Mouse (Mus musculus): ENCODE results near the gene Glra4. TPM values are rescaled to one million over a fixed set of nuclear protein-coding genes. Genes with fewer than 3 reads are reported as not detected.
A peak's percentile ranks its signal among the peaks of the same experiment; 100 is the strongest.

Glra4 gene
- 0.08 TPM in 1 of 2 replicates, not detected in the other for total RNA-seq (2014; rRNA removed)
- not detected in 2 replicates for polyA plus RNA-seq (2015; fragmentation: Nextera tagmentation; extraction: Ambion mirVana)

DNA sequence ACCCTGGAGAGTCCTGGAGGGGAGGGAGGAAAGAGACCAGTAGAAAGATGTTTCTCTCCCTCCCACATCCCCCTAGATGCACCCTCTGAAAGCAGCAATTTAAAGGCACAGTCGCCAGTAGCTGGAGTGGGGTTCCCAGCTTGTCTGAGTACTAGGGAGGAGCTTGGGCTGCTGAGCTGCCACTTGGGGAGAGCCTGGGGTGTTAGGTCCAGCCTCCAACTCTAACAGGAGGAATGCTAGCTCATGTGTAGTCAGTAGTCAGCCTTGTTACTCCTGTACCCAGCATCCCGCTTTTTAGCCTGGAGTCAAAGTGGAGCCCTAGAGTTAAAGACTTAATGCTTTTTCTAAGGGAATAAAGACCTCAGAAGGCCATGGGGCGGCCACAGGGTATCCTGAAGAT is at the start of gene Glra4:
Gene Glra4, minus strand, starts transcription at position 101 of the 400 bp plus-strand sequence.
- ATAC-seq: no peak
- no peak within 1 kb of the TSS for H3K4me2 ChIP-seq (ENCODE audit: low read depth)
- H3K9ac ChIP-seq: no peak within 1 kb of the TSS
- WGBS: 76% methylated on average over 3 of the region's 3 CpGs
- H3K9me3 ChIP-seq (ENCODE audit: low read length): no peaks in the 10 kb centered on the region
- TF ChIP-seq CTCF (IDR thresholded peaks at IDR 0.05; ENCODE audit: low read depth): no peak
- DNase-seq: no peak
- no peaks in the 10 kb centered on the region for H3K27me3 ChIP-seq (ENCODE audit: insufficient read depth, low read length)
- H3K4me3 ChIP-seq (ENCODE audit: low read depth, low read length): no peak within 1 kb of the TSS
- no peaks in the 10 kb centered on the region for H3K4me1 ChIP-seq (ENCODE audit: insufficient read depth)
- H3K27ac ChIP-seq (ENCODE audit: low read depth, low read length): no peak within 1 kb of the TSS
- H3K36me3 ChIP-seq (ENCODE audit: insufficient read depth): no peaks in the 10 kb centered on the region

DNA sequence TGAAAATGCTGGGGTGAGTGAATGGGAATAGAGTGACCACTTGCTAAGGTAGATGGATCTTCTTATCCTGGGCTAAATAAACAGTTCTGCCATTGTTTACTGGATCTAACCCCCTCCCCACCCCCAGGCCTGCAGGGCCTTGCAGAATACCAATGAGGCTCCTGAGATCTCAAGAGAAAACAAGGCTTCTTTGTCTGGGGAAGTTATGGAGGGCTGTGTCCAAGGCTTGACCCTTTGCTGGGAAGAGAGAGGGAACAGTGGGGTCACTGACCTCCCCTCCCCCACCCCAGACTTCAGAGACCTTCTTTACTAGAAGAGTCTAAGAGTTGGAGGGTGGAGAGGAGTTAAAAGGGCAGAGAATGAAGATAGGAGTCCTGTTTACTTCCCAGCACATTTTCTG is 48.7 kb upstream of the Glra4 start:
- Histone ChIP-seq H3K9ac (no peak overlapping the region), H3K4me3 (ENCODE audit: low read depth, low read length) (no peak overlapping the region), H3K36me3 (ENCODE audit: insufficient read depth) (no peaks in the 10 kb centered on the region), H3K4me1 (ENCODE audit: insufficient read depth) (no peaks in the 10 kb centered on the region), H3K9me3 (ENCODE audit: low read length) (no peaks in the 10 kb centered on the region), H3K4me2 (ENCODE audit: low read depth) (no peak overlapping the region), H3K27me3 (ENCODE audit: insufficient read depth, low read length) (no peaks in the 10 kb centered on the region), H3K27ac (ENCODE audit: low read depth, low read length) (no peak overlapping the region)
- TF ChIP-seq CTCF (IDR thresholded peaks at IDR 0.05; ENCODE audit: low read depth): no peak
- DNase-seq (no peak), ATAC-seq (no peak)

- Histone ChIP-seq H3K4me1 (ENCODE audit: insufficient read depth) (no peaks in the 10 kb centered on the region), H3K36me3 (ENCODE audit: insufficient read depth) (no peaks in the 10 kb centered on the region), H3K9me3 (ENCODE audit: low read length) (no peaks in the 10 kb centered on the region), H3K27ac (ENCODE audit: low read depth, low read length) (peak overlapping the region; percentile 57; the same call in 1 of the 2 replicates), H3K4me2 (ENCODE audit: low read depth) (no peak overlapping the region), H3K9ac (no peak overlapping the region), H3K4me3 (ENCODE audit: low read depth, low read length) (no peak overlapping the region), H3K27me3 (ENCODE audit: insufficient read depth, low read length) (no peaks in the 10 kb centered on the region)
- ATAC-seq: peak; percentile 86; the same call in 1 of the 2 replicates
- peak; percentile 52 for DNase-seq
- no peak for TF ChIP-seq CTCF (IDR thresholded peaks at IDR 0.05; ENCODE audit: low read depth)
- 48% methylated on average over 4 of the region's 4 CpGs for WGBS
These were observed 45.1 kb upstream of the Glra4 start for GRCm38 (mm10) chrX:136825016-136825415.

DNA sequence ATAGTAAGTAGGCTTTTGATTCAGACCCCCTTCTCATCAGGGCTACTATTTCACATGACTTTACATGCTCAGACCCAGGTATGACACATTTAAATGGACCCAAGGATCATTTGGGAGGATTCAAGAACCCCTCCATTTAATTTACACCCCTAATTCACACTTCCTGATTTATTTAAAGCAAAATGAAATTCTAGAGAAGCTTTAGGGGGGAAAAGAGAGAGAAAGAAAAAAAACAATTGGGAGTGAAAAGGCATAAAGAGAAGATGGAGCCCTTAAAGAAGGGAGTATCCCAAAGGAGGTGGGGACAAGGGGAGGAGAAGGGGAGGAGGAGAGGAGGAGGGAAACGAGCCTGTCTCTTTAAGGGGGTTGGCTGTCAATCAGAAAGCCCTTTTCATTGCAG is 42.4 kb upstream of the Glra4 start, which contains the start of gene Plp1:
Gene Plp1, plus strand, starts transcription at position 301 of the 400 bp plus-strand sequence.
- no peak for TF ChIP-seq CTCF (IDR thresholded peaks at IDR 0.05; ENCODE audit: low read depth)
- H3K4me1 ChIP-seq (ENCODE audit: insufficient read depth): no peaks in the 10 kb centered on the region
- ATAC-seq: no peak
- whole genome bisulfite sequencing: 0% methylated on average over 1 of the region's 1 CpGs
- H3K4me3 ChIP-seq (ENCODE audit: low read depth, low read length): no peak within 1 kb of the TSS
- no peak within 1 kb of the TSS for H3K27ac ChIP-seq (ENCODE audit: low read depth, low read length)
- H3K9ac ChIP-seq: no peak within 1 kb of the TSS
- no peaks in the 10 kb centered on the region for H3K9me3 ChIP-seq (ENCODE audit: low read length)
- no peaks in the 10 kb centered on the region for H3K27me3 ChIP-seq (ENCODE audit: insufficient read depth, low read length)
- no peak within 1 kb of the TSS for H3K4me2 ChIP-seq (ENCODE audit: low read depth)
- no peak for DNase-seq
- no peaks in the 10 kb centered on the region for H3K36me3 ChIP-seq (ENCODE audit: insufficient read depth)

DNA sequence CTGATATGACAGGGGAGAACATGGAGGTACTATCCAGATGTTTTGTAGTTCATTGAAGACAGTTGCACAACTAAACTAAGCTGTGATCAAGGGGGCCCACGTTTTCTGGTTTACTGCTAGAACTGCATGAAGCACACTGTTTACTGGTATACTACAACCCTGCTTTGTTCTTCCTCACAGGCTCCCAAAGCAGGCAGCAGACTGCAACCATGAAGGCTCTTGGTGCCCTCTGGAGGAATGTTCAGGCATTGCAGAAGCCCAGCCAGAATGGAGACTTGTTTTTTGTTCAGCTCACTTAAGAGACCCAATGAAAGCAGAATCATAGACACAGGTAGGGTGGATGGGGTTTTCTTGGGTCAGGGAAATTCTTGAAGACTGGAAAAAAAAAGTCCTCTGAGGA is 40.3 kb upstream of the Glra4 start:
- TF ChIP-seq CTCF (IDR thresholded peaks at IDR 0.05; ENCODE audit: low read depth): peak; percentile 84
- H3K9me3 ChIP-seq (ENCODE audit: low read length): no peaks in the 10 kb centered on the region
- no peaks in the 10 kb centered on the region for H3K4me1 ChIP-seq (ENCODE audit: insufficient read depth)
- H3K27me3 ChIP-seq (ENCODE audit: insufficient read depth, low read length): no peaks in the 10 kb centered on the region
- H3K4me3 ChIP-seq (ENCODE audit: low read depth, low read length): no peak overlapping the region
- DNase-seq (peak; percentile 85), ATAC-seq (peak; percentile 93)
- no peak overlapping the region for H3K4me2 ChIP-seq (ENCODE audit: low read depth)
- 8% methylated on average over 1 of the region's 1 CpGs for WGBS
- no peak overlapping the region for H3K9ac ChIP-seq
- H3K27ac ChIP-seq (ENCODE audit: low read depth, low read length): no peak overlapping the region
- no peaks in the 10 kb centered on the region for H3K36me3 ChIP-seq (ENCODE audit: insufficient read depth)

DNA sequence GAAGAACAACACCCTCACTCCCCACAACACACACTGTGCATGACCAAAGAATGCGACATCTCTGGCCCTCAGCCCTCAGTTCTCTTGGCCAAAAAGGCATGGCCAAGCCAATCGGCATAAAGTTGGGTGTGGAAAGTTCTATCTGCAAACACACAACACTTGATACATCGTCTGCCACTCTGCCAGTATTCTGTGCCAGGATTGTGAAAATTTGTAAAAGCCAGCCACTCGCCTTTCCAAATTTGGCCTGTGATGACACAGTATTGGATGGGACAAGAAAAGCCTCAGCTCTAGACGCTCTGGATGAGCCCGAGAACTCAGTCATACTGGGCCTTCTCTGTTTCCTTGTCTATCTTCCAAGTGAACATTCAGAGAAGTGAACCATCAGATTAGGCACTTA is 39.8 kb upstream of the Glra4 start:
- Histone ChIP-seq H3K9ac (no peak overlapping the region), H3K36me3 (ENCODE audit: insufficient read depth) (no peaks in the 10 kb centered on the region), H3K4me3 (ENCODE audit: low read depth, low read length) (no peak overlapping the region), H3K4me1 (ENCODE audit: insufficient read depth) (no peaks in the 10 kb centered on the region), H3K9me3 (ENCODE audit: low read length) (no peaks in the 10 kb centered on the region), H3K4me2 (ENCODE audit: low read depth) (no peak overlapping the region), H3K27me3 (ENCODE audit: insufficient read depth, low read length) (no peaks in the 10 kb centered on the region), H3K27ac (ENCODE audit: low read depth, low read length) (no peak overlapping the region)
- peak; percentile 53; the same call in 1 of the 2 replicates for ATAC-seq
- WGBS: 78% methylated on average over 6 of the region's 6 CpGs
- no peak for TF ChIP-seq CTCF (IDR thresholded peaks at IDR 0.05; ENCODE audit: low read depth)
- DNase-seq: no peak

- Histone ChIP-seq H3K4me1 (ENCODE audit: insufficient read depth) (no peaks in the 10 kb centered on the region), H3K9me3 (ENCODE audit: low read length) (no peaks in the 10 kb centered on the region), H3K27me3 (ENCODE audit: insufficient read depth, low read length) (no peaks in the 10 kb centered on the region), H3K4me3 (ENCODE audit: low read depth, low read length) (no peak overlapping the region), H3K36me3 (ENCODE audit: insufficient read depth) (no peaks in the 10 kb centered on the region), H3K27ac (ENCODE audit: low read depth, low read length) (no peak overlapping the region), H3K9ac (no peak overlapping the region), H3K4me2 (ENCODE audit: low read depth) (no peak overlapping the region)
- WGBS: 26% methylated on average over 2 of the region's 2 CpGs
- ATAC-seq (no peak), DNase-seq (no peak)
- no peak for TF ChIP-seq CTCF (IDR thresholded peaks at IDR 0.05; ENCODE audit: low read depth)
These were observed 17.3 kb upstream of the Glra4 start for GRCm38 (mm10) chrX:136797223-136797622.
